Mouse (Mus musculus) stomach, postnatal 0 days (tissue): ENCODE measurements around the gene Ctsd. TPM values are rescaled to one million over a fixed set of nuclear protein-coding genes. Genes with fewer than 3 reads are reported as not detected.

ENCODE experiments used
- ATAC-seq: fragments of 200-750 bp; cut with Nextera tagmentation; 2 replicates; pipeline ENCODE4 v1.8.0; 2017; ENCODE audit not compliant: low FRiP score, low TSS enrichment
- DNase-seq: peaks from one replicate; pipeline ENCODE4 v3.0.0-alpha.2; 2016; ENCODE audit warnings: low spot score
- H3K27ac ChIP-seq: fragments of 300-500 bp; sonication (generic); replicated peaks from 2 replicates; pipeline ENCODE4 v1.5.1; 2014; ENCODE audit warnings: mild to moderate bottlenecking, control low read depth
- H3K27me3 ChIP-seq: fragments of 300-500 bp; sonication (generic); 2 replicates; pipeline ENCODE4 v1.6.1; 2014; ENCODE audit warnings: low read length; ENCODE audit not compliant: control insufficient read depth, insufficient read depth
- H3K36me3 ChIP-seq: fragments of 300-500 bp; sonication (generic); 2 replicates; pipeline ENCODE4 v1.6.1; 2014; ENCODE audit warnings: low read length, mixed read lengths; ENCODE audit not compliant: control insufficient read depth, insufficient read depth
- H3K4me1 ChIP-seq: fragments of 300-500 bp; sonication (generic); replicated peaks from 2 replicates; pipeline ENCODE4 v1.6.1; 2014; ENCODE audit warnings: antibody characterized with exemption; ENCODE audit not compliant: control insufficient read depth, insufficient read depth
- H3K4me2 ChIP-seq: fragments of 300-500 bp; sonication (generic); replicated peaks from 2 replicates; pipeline ENCODE4 v1.6.1; 2014; ENCODE audit warnings: low read depth, mild to moderate bottlenecking, control low read depth, moderate library complexity
- H3K4me3 ChIP-seq: fragments of 300-500 bp; sonication (generic); 2 replicates; pipeline ENCODE4 v1.5.1; 2014; ENCODE audit warnings: low read depth, low read length, control low read depth
- H3K9ac ChIP-seq: fragments of 300-500 bp; sonication (generic); 2 replicates; pipeline ENCODE4 v1.6.1; 2014; ENCODE audit warnings: mild to moderate bottlenecking, low read length, control low read depth, mixed read lengths
- H3K9me3 ChIP-seq: fragments of 300-500 bp; sonication (generic); 2 replicates; pipeline ENCODE4 v1.6.1; 2016; ENCODE audit warnings: low read length; ENCODE audit not compliant: control insufficient read depth
- CTCF ChIP-seq: IDR thresholded peaks from 2 replicates; pipeline ENCODE4 v1.5.1; 2016; ENCODE audit warnings: antibody characterized with exemption, low read depth, mild to moderate bottlenecking, moderate library complexity
- EP300 ChIP-seq: optimal IDR thresholded peaks from 2 replicates; pipeline ENCODE3; 2016; ENCODE audit warnings: antibody characterized with exemption
- WGBS: fragments of 180-500 bp; shearing (Covaris S2); extraction: QIAGEN DNeasy Blood & Tissue Kit; methylation state at CpG from one replicate; pipeline ENCODE4 v1.1.7; 2014; 5-methylcytosine and 5-hydroxymethylcytosine counted together
- polyA plus RNA-seq: library from polyadenylated mRNA; unstranded; fragments of >200 nt; fragmentation: Nextera tagmentation; extraction: Ambion mirVana; gene quantifications from 2 replicates; pipeline ENCODE4 v1.2.1, GENCODE M21; 2015

Ctsd gene
- polyA plus RNA-seq, 1 experiment from 2014 or later: 798 TPM

GRCm38 (mm10) chr7:142349308-142349961, 38.4 kb downstream of the Ctsd start:
- ATAC-seq (peak; percentile 47; the same call in 1 of the 2 replicates), DNase-seq (no peak)
- no peak overlapping the region for H3K4me2 ChIP-seq

GRCm38 (mm10) chr7:142347542-142347941, 40.3 kb downstream of the Ctsd start:
- Histone ChIP-seq H3K4me2 (no peak overlapping the region), H3K9me3 (no peaks in the 10 kb centered on the region), H3K27me3 (no peaks in the 10 kb centered on the region), H3K4me3 (no peak overlapping the region), H3K9ac (no peak overlapping the region), H3K27ac (no peak overlapping the region), H3K4me1 (no peaks in the 10 kb centered on the region; the same call in 1 of the 2 replicates), H3K36me3 (no peaks in the 10 kb centered on the region)
- 63% methylated on average over 4 of the region's 4 CpGs for WGBS
- DNase-seq: no peak
- TF ChIP-seq CTCF (no peak), EP300 (no peak)
- no peak for ATAC-seq

More at GRCm38 (mm10) chr7:142349308-142349961, 38.4 kb downstream of the Ctsd start:
- Histone ChIP-seq H3K27ac (no peak overlapping the region), H3K4me3 (no peak overlapping the region), H3K9ac (no peak overlapping the region), H3K27me3 (no peaks in the 10 kb centered on the region), H3K9me3 (no peaks in the 10 kb centered on the region), H3K4me1 (no peaks in the 10 kb centered on the region; the same call in 1 of the 2 replicates), H3K36me3 (no peaks in the 10 kb centered on the region)
- no peak for TF ChIP-seq EP300
- no peak for TF ChIP-seq CTCF
- 25% methylated on average over 9 of the region's 9 CpGs for WGBS

- H3K9ac ChIP-seq: no peak overlapping the region
- no peak overlapping the region for H3K4me3 ChIP-seq
- 49% methylated on average over 3 of the region's 3 CpGs for WGBS
- ATAC-seq: no peak
- H3K4me1 ChIP-seq: no peaks in the 10 kb centered on the region
- H3K36me3 ChIP-seq: no peaks in the 10 kb centered on the region
- H3K9me3 ChIP-seq: no peaks in the 10 kb centered on the region
- H3K4me2 ChIP-seq: no peak overlapping the region
- TF ChIP-seq CTCF (no peak), EP300 (no peak)
- no peaks in the 10 kb centered on the region for H3K27me3 ChIP-seq
- peak overlapping the region; percentile 69 for H3K27ac ChIP-seq
- no peak for DNase-seq
Measured at GRCm38 (mm10) chr7:142342247-142342640, 45.6 kb downstream of the Ctsd start.

GRCm38 (mm10) chr7:142341564-142342246, 46.1 kb downstream of the Ctsd start:
- Histone ChIP-seq H3K9ac (no peak overlapping the region), H3K4me3 (no peak overlapping the region), H3K27me3 (no peaks in the 10 kb centered on the region), H3K4me1 (no peaks in the 10 kb centered on the region), H3K36me3 (no peaks in the 10 kb centered on the region), H3K27ac (peak overlapping the region; percentile 75), H3K9me3 (no peaks in the 10 kb centered on the region), H3K4me2 (no peak overlapping the region)
- peak; percentile 41 for DNase-seq
- ATAC-seq: peak; percentile 44; the same call in 1 of the 2 replicates
- 45% methylated on average over 10 of the region's 10 CpGs for WGBS
- no peak for TF ChIP-seq EP300
- TF ChIP-seq CTCF: 0 out of 2 replicates have a peak, but pooled peaks have one; percentile 2

GRCm38 (mm10) chr7:142340269-142340970, 47.4 kb downstream of the Ctsd start:
- DNase-seq: no peak
- H3K27ac ChIP-seq: peak overlapping the region; percentile 75
- TF ChIP-seq EP300 (no peak), CTCF (peak; percentile 55)
- H3K27me3 ChIP-seq: no peaks in the 10 kb centered on the region
- ATAC-seq: no peak
- H3K9me3 ChIP-seq: no peaks in the 10 kb centered on the region
- H3K9ac ChIP-seq: 0 out of 2 replicates have a peak overlapping the region, but pooled peaks have one; percentile 8
- H3K36me3 ChIP-seq: no peaks in the 10 kb centered on the region
- 65% methylated on average over 10 of the region's 10 CpGs for WGBS
- no peak overlapping the region for H3K4me3 ChIP-seq
- no peak overlapping the region for H3K4me2 ChIP-seq
- H3K4me1 ChIP-seq: no peaks in the 10 kb centered on the region
